Mouse (Mus musculus) C2C12 (cell line): ENCODE measurements at regions not wholly inside any gene's neighbourhood (a gene's known extent, or its start where the extent isn't known, plus 50 kb on each side); places are given as distances from the start of the nearest gene placed in this dataset.

Experiments used
- CTCF ChIP-seq: IDR thresholded peaks from one replicate; pipeline ENCODE4 v1.5.1; 2011; ENCODE audit not compliant: control insufficient read depth, insufficient read depth, insufficient read length
- FOSL1 ChIP-seq: IDR thresholded peaks from one replicate; pipeline ENCODE4 v1.8.0; 2011; ENCODE audit warnings: mild to moderate bottlenecking, low read length; ENCODE audit not compliant: poor library complexity, insufficient read depth, severe bottlenecking
- MAX ChIP-seq: IDR thresholded peaks from one replicate; pipeline ENCODE4 v1.6.1; 2011; ENCODE audit warnings: mild to moderate bottlenecking, control low read depth

- TF ChIP-seq MAX, result no peak
- TF ChIP-seq CTCF, result no peak
- no peak for TF ChIP-seq FOSL1
Measured at GRCm38 (mm10) chr13:99579596-99580175, 63.3 kb upstream of the Map1b start.
